Mouse (Mus musculus) embryonic facial prominence, embryonic 15.5 days (tissue): ENCODE data around the gene Tomm6. TPM values are rescaled to one million over a fixed set of nuclear protein-coding genes. Genes with fewer than 3 reads are reported as not detected.
A peak's percentile ranks its signal among the peaks of the same experiment; 100 is the strongest.
"Not testable (repeated sequence)": the region's sequence is repeated elsewhere in the genome, so short reads cannot be mapped to it uniquely, and the experiment has no call there.

ENCODE experiments used
- ATAC-seq: fragments of 200-750 bp; cut with Nextera tagmentation; 2 replicates; pipeline ENCODE4 v1.8.0; 2017; ENCODE audit warnings: low read depth, moderate TSS enrichment; ENCODE audit not compliant: insufficient number of reproducible peaks, low FRiP score, low TSS enrichment
- H3K27ac ChIP-seq: fragments of 300-500 bp; sonication (generic); replicated peaks from 2 replicates; pipeline ENCODE4 v1.5.1; 2015; ENCODE audit warnings: mild to moderate bottlenecking, inconsistent platforms
- H3K27me3 ChIP-seq: fragments of 300-500 bp; sonication (generic); 2 replicates; pipeline ENCODE4 v1.6.1; 2015; ENCODE audit warnings: inconsistent platforms
- H3K36me3 ChIP-seq: fragments of 300-500 bp; sonication (generic); 2 replicates; pipeline ENCODE4 v1.6.1; 2015; ENCODE audit warnings: mild to moderate bottlenecking, inconsistent platforms
- H3K4me1 ChIP-seq: fragments of 300-500 bp; sonication (generic); 2 replicates; pipeline ENCODE4 v1.6.1; 2015; ENCODE audit warnings: inconsistent platforms
- H3K4me2 ChIP-seq: fragments of 300-500 bp; sonication (generic); replicated peaks from 2 replicates; pipeline ENCODE4 v1.6.1; 2015; ENCODE audit warnings: mild to moderate bottlenecking, inconsistent platforms
- H3K4me3 ChIP-seq: fragments of 300-500 bp; sonication (generic); replicated peaks from 2 replicates; pipeline ENCODE4 v1.5.1; 2015; ENCODE audit warnings: mild to moderate bottlenecking, inconsistent platforms
- H3K9ac ChIP-seq: fragments of 300-500 bp; sonication (generic); 2 replicates; pipeline ENCODE4 v1.6.1; 2015; ENCODE audit warnings: inconsistent platforms
- H3K9me3 ChIP-seq: fragments of 300-500 bp; sonication (generic); replicated peaks from 2 replicates; pipeline ENCODE4 v1.6.1; 2016; ENCODE audit warnings: inconsistent platforms
- whole genome bisulfite sequencing: fragments of 180-500 bp; shearing (Covaris S2); methylation state at CpG from one replicate; pipeline ENCODE4 v1.1.7; 2015; 5-methylcytosine and 5-hydroxymethylcytosine counted together
- polyA plus RNA-seq: library from polyadenylated mRNA; unstranded; fragments of >200 nt; fragmentation: Nextera tagmentation; extraction: Ambion mirVana; gene quantifications from 2 replicates; pipeline ENCODE4 v1.2.1, GENCODE M21; 2015

Tomm6 gene
- polyA plus RNA-seq, 1 experiment from 2014 or later: 386 TPM

DNA sequence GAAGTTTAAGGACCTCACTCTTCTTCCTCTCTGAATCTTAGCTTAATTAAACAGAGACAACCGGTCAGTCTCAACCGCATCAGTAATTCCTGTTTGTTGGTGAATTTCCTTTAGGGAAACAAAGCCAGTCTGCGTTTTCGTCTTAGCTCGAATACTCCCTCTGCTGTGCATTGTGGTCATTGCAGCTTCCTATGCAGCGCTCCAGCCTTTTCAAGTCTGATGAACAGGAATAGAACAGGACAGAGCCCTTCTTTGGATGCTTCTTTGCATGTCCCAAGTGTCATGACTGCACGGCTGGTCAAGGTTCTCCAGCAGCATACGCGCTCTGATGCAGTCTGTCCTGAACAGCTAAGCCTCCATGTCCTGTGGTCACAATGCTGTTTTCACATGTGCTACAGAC, 11.6 kb downstream of the Tomm6 start:
- no peak overlapping the region for H3K4me2 ChIP-seq
- peaks cover 6% of the 10 kb centered on the region for H3K27me3 ChIP-seq
- no peak overlapping the region for H3K9ac ChIP-seq
- H3K27ac ChIP-seq: no peak overlapping the region
- ATAC-seq: no peak
- peaks cover 38% of the 10 kb centered on the region for H3K36me3 ChIP-seq
- no peak overlapping the region for H3K4me3 ChIP-seq
- H3K9me3 ChIP-seq: no peaks in the 10 kb centered on the region
- WGBS: 20% methylated on average over 9 of the region's 9 CpGs
- H3K4me1 ChIP-seq: peaks cover 12% of the 10 kb centered on the region

- Histone ChIP-seq H3K27me3 (peaks cover 6% of the 10 kb centered on the region), H3K9me3 (no peaks in the 10 kb centered on the region), H3K36me3 (0 out of 2 replicates have a peak, but pooled peaks cover 5% of the 10 kb centered on the region), H3K4me2 (peak overlapping the region; percentile 78), H3K9ac (peak overlapping the region; percentile 26; the same call in 1 of the 2 replicates), H3K27ac (no peak overlapping the region), H3K4me1 (peaks cover 12% of the 10 kb centered on the region), H3K4me3 (peak overlapping the region; percentile 44)
- ATAC-seq: peak; percentile 66; the same call in 1 of the 2 replicates
- 5% methylated on average over 68 of the region's 68 CpGs for WGBS
Observed at GRCm38 (mm10) chr17:47672311-47673111, 15.7 kb downstream of the Tomm6 start.

DNA sequence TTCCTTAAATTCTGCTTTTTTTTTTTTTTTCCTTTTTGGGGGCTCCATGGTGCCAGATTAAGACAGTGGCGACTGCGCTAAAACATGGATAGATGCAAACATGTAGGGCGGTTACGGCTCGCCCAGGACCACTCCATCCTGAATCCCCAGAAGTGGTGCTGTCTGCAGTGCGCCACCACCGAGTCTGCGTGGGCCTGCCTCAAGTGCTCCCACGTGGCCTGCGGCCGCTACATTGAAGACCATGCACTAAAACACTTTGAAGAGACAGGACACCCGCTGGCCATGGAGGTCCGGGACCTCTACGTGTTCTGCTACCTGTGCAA, 16.2 kb downstream of the Tomm6 start:
- Histone ChIP-seq H3K9ac (no peak overlapping the region), H3K4me3 (peak overlapping the region; percentile 44), H3K9me3 (no peaks in the 10 kb centered on the region), H3K4me2 (peak overlapping the region; percentile 78), H3K27ac (no peak overlapping the region), H3K4me1 (peaks cover 12% of the 10 kb centered on the region), H3K36me3 (0 out of 2 replicates have a peak, but pooled peaks cover 5% of the 10 kb centered on the region), H3K27me3 (peaks cover 6% of the 10 kb centered on the region)
- ATAC-seq: 0 out of 2 replicates have a peak, but pooled peaks have one; percentile 27
- 15% methylated on average over 14 of the region's 14 CpGs for WGBS

- Histone ChIP-seq H3K4me2 (no peak overlapping the region), H3K4me3 (no peak overlapping the region), H3K27me3 (peaks cover 6% of the 10 kb centered on the region), H3K36me3 (no peaks in the 10 kb centered on the region), H3K4me1 (peaks cover 12% of the 10 kb centered on the region), H3K27ac (no peak overlapping the region), H3K9me3 (no peaks in the 10 kb centered on the region), H3K9ac (no peak overlapping the region)
- no peak for ATAC-seq
- 70% methylated on average over 4 of the region's 4 CpGs for WGBS
Observed at GRCm38 (mm10) chr17:47669166-47669565, 19.0 kb downstream of the Tomm6 start.

GRCm38 (mm10) chr17:47664474-47664873, 23.7 kb downstream of the Tomm6 start:
- WGBS: 82% methylated on average over 7 of the region's 7 CpGs
- H3K9ac ChIP-seq: no peak overlapping the region

GRCm38 (mm10) chr17:47663009-47663713, 25.0 kb downstream of the Tomm6 start:
- H3K27ac ChIP-seq: no peak overlapping the region
- WGBS: 62% methylated on average over 9 of the region's 9 CpGs
- no peaks in the 10 kb centered on the region for H3K4me1 ChIP-seq
- ATAC-seq: no peak; the same call in 1 of the 2 replicates
- H3K9me3 ChIP-seq: no peaks in the 10 kb centered on the region
- no peak overlapping the region for H3K4me3 ChIP-seq
- no peaks in the 10 kb centered on the region for H3K36me3 ChIP-seq
- no peaks in the 10 kb centered on the region for H3K27me3 ChIP-seq
- no peak overlapping the region for H3K4me2 ChIP-seq
- no peak overlapping the region for H3K9ac ChIP-seq

More at GRCm38 (mm10) chr17:47664474-47664873, 23.7 kb downstream of the Tomm6 start:
- Histone ChIP-seq H3K4me1 (no peaks in the 10 kb centered on the region), H3K4me2 (no peak overlapping the region), H3K9me3 (no peaks in the 10 kb centered on the region), H3K4me3 (no peak overlapping the region), H3K36me3 (no peaks in the 10 kb centered on the region), H3K27me3 (no peaks in the 10 kb centered on the region), H3K27ac (no peak overlapping the region)
- ATAC-seq: no peak

DNA sequence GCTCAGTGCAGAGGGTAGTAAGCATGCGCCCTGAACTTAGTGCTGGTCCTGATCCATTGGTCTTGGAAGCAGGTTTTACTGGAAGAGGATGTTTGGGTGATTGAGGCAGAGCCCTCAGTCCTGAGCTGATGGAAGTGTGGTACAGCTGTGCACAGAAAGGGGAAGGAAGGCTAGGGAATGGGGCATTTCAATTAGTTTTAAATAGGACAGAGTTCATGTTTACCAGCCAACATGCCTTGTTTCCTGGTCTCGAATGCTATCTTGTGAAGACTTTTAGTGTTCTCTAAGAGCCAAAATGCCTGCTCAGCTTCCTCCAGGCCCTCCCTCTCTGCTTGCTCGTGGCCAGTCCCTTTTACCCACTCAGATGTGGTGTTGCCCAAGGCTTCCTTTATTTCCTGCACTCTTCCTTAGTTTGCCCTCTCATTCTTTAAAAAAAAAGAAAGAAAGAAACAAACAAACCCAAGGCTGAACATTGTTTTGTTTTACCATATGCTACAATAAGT, 29.4 kb downstream of the Tomm6 start:
- no peak for ATAC-seq
- H3K9ac ChIP-seq: no peak overlapping the region
- no peaks in the 10 kb centered on the region for H3K36me3 ChIP-seq
- no peaks in the 10 kb centered on the region for H3K27me3 ChIP-seq
- no peak overlapping the region for H3K4me2 ChIP-seq
- H3K9me3 ChIP-seq: no peaks in the 10 kb centered on the region
- no peaks in the 10 kb centered on the region for H3K4me1 ChIP-seq
- 81% methylated on average over 3 of the region's 3 CpGs for WGBS
- H3K4me3 ChIP-seq: no peak overlapping the region
- no peak overlapping the region for H3K27ac ChIP-seq

- H3K36me3 ChIP-seq: no peaks in the 10 kb centered on the region
- H3K4me2 ChIP-seq: no peak overlapping the region
- H3K9me3 ChIP-seq: no peaks in the 10 kb centered on the region
- H3K9ac ChIP-seq: no peak overlapping the region
- WGBS: 75% methylated on average over 4 of the region's 4 CpGs
- no peak overlapping the region for H3K4me3 ChIP-seq
- no peak overlapping the region for H3K27ac ChIP-seq
- no peaks in the 10 kb centered on the region for H3K4me1 ChIP-seq
- ATAC-seq: no peak
- no peaks in the 10 kb centered on the region for H3K27me3 ChIP-seq
Observed at GRCm38 (mm10) chr17:47657901-47658300, 30.3 kb downstream of the Tomm6 start.

DNA sequence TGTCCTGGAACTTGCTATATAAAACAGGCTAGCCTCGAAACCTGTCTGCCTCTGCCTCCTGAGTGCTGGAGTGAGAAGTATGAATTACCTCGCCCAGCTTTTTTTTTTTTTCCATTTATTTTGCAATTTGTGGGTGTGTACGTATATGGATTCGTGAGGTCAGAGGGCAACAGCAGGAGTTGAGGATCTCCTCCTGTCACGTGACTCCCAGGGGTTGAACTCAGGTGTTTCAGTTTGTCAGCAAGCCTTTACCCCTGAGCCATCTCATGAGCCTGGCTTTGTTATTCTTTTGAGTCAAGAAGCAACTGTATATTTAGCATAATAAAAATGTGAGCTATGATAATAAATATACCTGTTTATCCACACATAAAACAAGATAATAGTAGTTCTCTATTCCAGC, 32.5 kb downstream of the Tomm6 start:
- no peak overlapping the region for H3K27ac ChIP-seq
- no peaks in the 10 kb centered on the region for H3K27me3 ChIP-seq
- no peaks in the 10 kb centered on the region for H3K4me1 ChIP-seq
- no peak overlapping the region for H3K9ac ChIP-seq
- ATAC-seq: no peak
- H3K36me3 ChIP-seq: no peaks in the 10 kb centered on the region; the same call in 1 of the 2 replicates
- 84% methylated on average over 5 of the region's 5 CpGs for WGBS
- no peaks in the 10 kb centered on the region for H3K9me3 ChIP-seq
- no peak overlapping the region for H3K4me3 ChIP-seq
- H3K4me2 ChIP-seq: no peak overlapping the region

GRCm38 (mm10) chr17:47654346-47654745, 33.8 kb downstream of the Tomm6 start:
- H3K4me2 ChIP-seq, H3K4me3 ChIP-seq, ATAC-seq, H3K27ac ChIP-seq, H3K9me3 ChIP-seq, H3K4me1 ChIP-seq, H3K36me3 ChIP-seq, H3K9ac ChIP-seq, H3K27me3 ChIP-seq: not testable (repeated sequence)
- WGBS: 93% methylated on average over 8 of the region's 8 CpGs

DNA sequence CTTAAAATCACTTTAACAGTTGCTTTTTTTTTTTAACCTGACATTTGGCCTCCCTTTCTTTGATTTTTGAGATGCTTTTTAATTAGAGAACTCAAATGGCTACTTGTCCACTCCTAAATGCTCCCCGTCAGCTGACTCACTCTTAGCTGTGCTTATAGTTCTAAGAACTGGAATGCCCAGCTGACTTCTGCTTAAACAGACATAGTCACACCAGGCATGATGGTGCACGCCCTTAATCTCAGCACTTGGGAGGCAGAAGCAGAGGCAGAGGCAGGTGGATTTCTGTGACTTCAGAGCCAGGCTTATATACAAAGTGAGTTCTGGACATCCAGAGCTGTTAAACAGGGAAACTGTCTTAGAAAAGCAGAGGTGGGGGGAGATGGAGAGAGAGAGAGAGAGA, 36.2 kb downstream of the Tomm6 start:
- Histone ChIP-seq H3K4me2 (no peak overlapping the region), H3K9ac (no peak overlapping the region), H3K27ac (no peak overlapping the region), H3K9me3 (no peaks in the 10 kb centered on the region), H3K27me3 (no peaks in the 10 kb centered on the region), H3K4me3 (no peak overlapping the region), H3K4me1 (no peaks in the 10 kb centered on the region), H3K36me3 (no peaks in the 10 kb centered on the region; the same call in 1 of the 2 replicates)
- 85% methylated on average over 2 of the region's 2 CpGs for WGBS
- ATAC-seq: no peak
